Mouse (Mus musculus): ENCODE data around the gene 1810009A15Rik. TPM values are rescaled to one million over a fixed set of nuclear protein-coding genes. Genes with fewer than 3 reads are reported as not detected.

The 1810009A15Rik gene
- polyA plus RNA-seq, 1 experiment from 2014 or later: 107 TPM

- Histone ChIP-seq H3K27ac (ENCODE audit: low read depth, low read length) (no peak overlapping the region), H3K4me1 (replicated peaks; ENCODE audit: control insufficient read depth, insufficient read depth, low read length) (peaks cover 11% of the 10 kb centered on the region), H3K36me3 (ENCODE audit: control insufficient read depth, insufficient read depth, low read length) (no peaks in the 10 kb centered on the region), H3K4me2 (replicated peaks; ENCODE audit: low read depth, low read length) (peak overlapping the region; percentile 70), H3K4me3 (ENCODE audit: low read depth, low read length) (peak overlapping the region; percentile 99), H3K9me3 (ENCODE audit: control insufficient read depth, low read length) (no peaks in the 10 kb centered on the region), H3K9ac (ENCODE audit: low read depth, low read length) (peak overlapping the region; percentile 97), H3K27me3 (ENCODE audit: control insufficient read depth, insufficient read depth, low read length) (no peaks in the 10 kb centered on the region)
- ATAC-seq (ENCODE audit: low FRiP score) (no peak), DNase-seq (ENCODE audit: low spot score) (no peak)
- 75% methylated on average over 3 of the region's 3 CpGs for WGBS
These were observed 10.4 kb downstream of the 1810009A15Rik start for GRCm38 (mm10) chr19:8899079-8899478.

GRCm38 (mm10) chr19:8903412-8903811 lies 14.8 kb downstream of the 1810009A15Rik start:
- H3K9ac ChIP-seq (ENCODE audit: low read depth, low read length): no peak overlapping the region
- no peaks in the 10 kb centered on the region for H3K9me3 ChIP-seq (ENCODE audit: control insufficient read depth, low read length)
- DNase-seq (ENCODE audit: low spot score) (no peak), ATAC-seq (ENCODE audit: low FRiP score) (no peak)
- H3K4me2 ChIP-seq (replicated peaks; ENCODE audit: low read depth, low read length): no peak overlapping the region
- 94% methylated on average over 5 of the region's 5 CpGs for WGBS
- H3K4me1 ChIP-seq (replicated peaks; ENCODE audit: control insufficient read depth, insufficient read depth, low read length): peaks cover 4% of the 10 kb centered on the region
- H3K27me3 ChIP-seq (ENCODE audit: control insufficient read depth, insufficient read depth, low read length): no peaks in the 10 kb centered on the region
- H3K4me3 ChIP-seq (ENCODE audit: low read depth, low read length): no peak overlapping the region
- peaks cover 11% of the 10 kb centered on the region for H3K36me3 ChIP-seq (ENCODE audit: control insufficient read depth, insufficient read depth, low read length)
- H3K27ac ChIP-seq (ENCODE audit: low read depth, low read length): no peak overlapping the region

- no peak overlapping the region for H3K4me2 ChIP-seq (replicated peaks; ENCODE audit: low read depth, low read length)
- H3K9me3 ChIP-seq (ENCODE audit: control insufficient read depth, low read length): no peaks in the 10 kb centered on the region
- DNase-seq (ENCODE audit: low spot score) (no peak), ATAC-seq (ENCODE audit: low FRiP score) (no peak)
- 96% methylated on average over 6 of the region's 6 CpGs for WGBS
- H3K9ac ChIP-seq (ENCODE audit: low read depth, low read length): no peak overlapping the region
- H3K4me3 ChIP-seq (ENCODE audit: low read depth, low read length): no peak overlapping the region
- no peaks in the 10 kb centered on the region for H3K4me1 ChIP-seq (replicated peaks; ENCODE audit: control insufficient read depth, insufficient read depth, low read length)
- no peaks in the 10 kb centered on the region for H3K27me3 ChIP-seq (ENCODE audit: control insufficient read depth, insufficient read depth, low read length)
- H3K27ac ChIP-seq (ENCODE audit: low read depth, low read length): no peak overlapping the region
- peaks cover 39% of the 10 kb centered on the region for H3K36me3 ChIP-seq (ENCODE audit: control insufficient read depth, insufficient read depth, low read length)
These were observed 19.9 kb downstream of the 1810009A15Rik start for GRCm38 (mm10) chr19:8908531-8908930.

- Histone ChIP-seq H3K36me3 (ENCODE audit: control insufficient read depth, insufficient read depth, low read length) (peaks cover 45% of the 10 kb centered on the region), H3K9ac (ENCODE audit: low read depth, low read length) (no peak overlapping the region), H3K4me2 (replicated peaks; ENCODE audit: low read depth, low read length) (no peak overlapping the region), H3K27me3 (ENCODE audit: control insufficient read depth, insufficient read depth, low read length) (no peaks in the 10 kb centered on the region), H3K27ac (ENCODE audit: low read depth, low read length) (no peak overlapping the region), H3K4me1 (replicated peaks; ENCODE audit: control insufficient read depth, insufficient read depth, low read length) (no peaks in the 10 kb centered on the region), H3K4me3 (ENCODE audit: low read depth, low read length) (no peak overlapping the region), H3K9me3 (ENCODE audit: control insufficient read depth, low read length) (no peaks in the 10 kb centered on the region)
- 88% methylated on average over 5 of the region's 5 CpGs for WGBS
- DNase-seq (ENCODE audit: low spot score): no peak
- ATAC-seq (ENCODE audit: low FRiP score): no peak
These were observed 23.2 kb downstream of the 1810009A15Rik start for GRCm38 (mm10) chr19:8911810-8912209.

- WGBS: 91% methylated on average over 3 of the region's 3 CpGs
- H3K4me3 ChIP-seq (ENCODE audit: low read depth, low read length): no peak overlapping the region
- no peaks in the 10 kb centered on the region for H3K4me1 ChIP-seq (replicated peaks; ENCODE audit: control insufficient read depth, insufficient read depth, low read length)
- H3K27me3 ChIP-seq (ENCODE audit: control insufficient read depth, insufficient read depth, low read length): no peaks in the 10 kb centered on the region
- H3K9me3 ChIP-seq (ENCODE audit: control insufficient read depth, low read length): no peaks in the 10 kb centered on the region
- H3K9ac ChIP-seq (ENCODE audit: low read depth, low read length): no peak overlapping the region
- no peak overlapping the region for H3K4me2 ChIP-seq (replicated peaks; ENCODE audit: low read depth, low read length)
- ATAC-seq (ENCODE audit: low FRiP score) (no peak), DNase-seq (ENCODE audit: low spot score) (no peak)
- no peak overlapping the region for H3K27ac ChIP-seq (ENCODE audit: low read depth, low read length)
- H3K36me3 ChIP-seq (ENCODE audit: control insufficient read depth, insufficient read depth, low read length): peaks cover 32% of the 10 kb centered on the region
These were observed 25.6 kb downstream of the 1810009A15Rik start for GRCm38 (mm10) chr19:8914212-8914611.

- Histone ChIP-seq H3K4me1 (replicated peaks; ENCODE audit: control insufficient read depth, insufficient read depth, low read length) (no peaks in the 10 kb centered on the region; the same call in 1 of the 2 replicates), H3K4me3 (ENCODE audit: low read depth, low read length) (no peak overlapping the region), H3K4me2 (replicated peaks; ENCODE audit: low read depth, low read length) (no peak overlapping the region), H3K9ac (ENCODE audit: low read depth, low read length) (no peak overlapping the region), H3K36me3 (ENCODE audit: control insufficient read depth, insufficient read depth, low read length) (peaks cover 9% of the 10 kb centered on the region; the same call in 1 of the 2 replicates), H3K27ac (ENCODE audit: low read depth, low read length) (no peak overlapping the region), H3K27me3 (ENCODE audit: control insufficient read depth, insufficient read depth, low read length) (no peaks in the 10 kb centered on the region), H3K9me3 (ENCODE audit: control insufficient read depth, low read length) (no peaks in the 10 kb centered on the region)
- DNase-seq (ENCODE audit: low spot score) (no peak), ATAC-seq (ENCODE audit: low FRiP score) (no peak)
- 93% methylated on average over 3 of the region's 3 CpGs for WGBS
These were observed 30.3 kb downstream of the 1810009A15Rik start for GRCm38 (mm10) chr19:8919000-8919399.

GRCm38 (mm10) chr19:8919684-8920072 lies 31.0 kb downstream of the 1810009A15Rik start:
- 72% methylated on average over 6 of the region's 6 CpGs for WGBS
- H3K4me3 ChIP-seq (ENCODE audit: low read depth, low read length): peak overlapping the region; percentile 84; the same call in 1 of the 2 replicates

GRCm38 (mm10) chr19:8920073-8920736 lies 31.6 kb downstream of the 1810009A15Rik start, which contains the start of gene B3gat3:
Gene B3gat3 (plus strand): TSS chr19:8920374.
- H3K4me1 ChIP-seq (replicated peaks; ENCODE audit: control insufficient read depth, insufficient read depth, low read length): no peaks in the 10 kb centered on the region; the same call in 1 of the 2 replicates
- DNase-seq (ENCODE audit: low spot score) (peak; percentile 95), ATAC-seq (ENCODE audit: low FRiP score) (peak; percentile 98)
- H3K9me3 ChIP-seq (ENCODE audit: control insufficient read depth, low read length): no peaks in the 10 kb centered on the region
- H3K4me3 ChIP-seq (ENCODE audit: low read depth, low read length): peak within 1 kb of the TSS; percentile 84
- H3K27ac ChIP-seq (ENCODE audit: low read depth, low read length): peak within 1 kb of the TSS; percentile 80
- H3K36me3 ChIP-seq (ENCODE audit: control insufficient read depth, insufficient read depth, low read length): peaks cover 4% of the 10 kb centered on the region; the same call in 1 of the 2 replicates
- no peaks in the 10 kb centered on the region for H3K27me3 ChIP-seq (ENCODE audit: control insufficient read depth, insufficient read depth, low read length)
- WGBS: 3% methylated on average over 41 of the region's 50 CpGs
- H3K4me2 ChIP-seq (replicated peaks; ENCODE audit: low read depth, low read length): peak within 1 kb of the TSS; percentile 74
- H3K9ac ChIP-seq (ENCODE audit: low read depth, low read length): peak within 1 kb of the TSS; percentile 77

More at GRCm38 (mm10) chr19:8919684-8920072, 31.0 kb downstream of the 1810009A15Rik start:
- ATAC-seq (ENCODE audit: low FRiP score) (no peak), DNase-seq (ENCODE audit: low spot score) (no peak)
- Histone ChIP-seq H3K4me1 (replicated peaks; ENCODE audit: control insufficient read depth, insufficient read depth, low read length) (no peaks in the 10 kb centered on the region; the same call in 1 of the 2 replicates), H3K9me3 (ENCODE audit: control insufficient read depth, low read length) (no peaks in the 10 kb centered on the region), H3K4me2 (replicated peaks; ENCODE audit: low read depth, low read length) (peak overlapping the region; percentile 74), H3K27ac (ENCODE audit: low read depth, low read length) (0 out of 2 replicates have a peak overlapping the region, but pooled peaks have one; percentile 80), H3K9ac (ENCODE audit: low read depth, low read length) (peak overlapping the region; percentile 77), H3K27me3 (ENCODE audit: control insufficient read depth, insufficient read depth, low read length) (no peaks in the 10 kb centered on the region), H3K36me3 (ENCODE audit: control insufficient read depth, insufficient read depth, low read length) (peaks cover 6% of the 10 kb centered on the region; the same call in 1 of the 2 replicates)
